Mouse (Mus musculus) brain, embryonic 18.5 days (tissue): ENCODE results near the gene Get4.

Experiments
- DNase-seq: peaks from one replicate; pipeline ENCODE4 v3.0.0-alpha.2; 2012; ENCODE audit warnings: low read depth, low spot score

Gene Get4

DNA sequence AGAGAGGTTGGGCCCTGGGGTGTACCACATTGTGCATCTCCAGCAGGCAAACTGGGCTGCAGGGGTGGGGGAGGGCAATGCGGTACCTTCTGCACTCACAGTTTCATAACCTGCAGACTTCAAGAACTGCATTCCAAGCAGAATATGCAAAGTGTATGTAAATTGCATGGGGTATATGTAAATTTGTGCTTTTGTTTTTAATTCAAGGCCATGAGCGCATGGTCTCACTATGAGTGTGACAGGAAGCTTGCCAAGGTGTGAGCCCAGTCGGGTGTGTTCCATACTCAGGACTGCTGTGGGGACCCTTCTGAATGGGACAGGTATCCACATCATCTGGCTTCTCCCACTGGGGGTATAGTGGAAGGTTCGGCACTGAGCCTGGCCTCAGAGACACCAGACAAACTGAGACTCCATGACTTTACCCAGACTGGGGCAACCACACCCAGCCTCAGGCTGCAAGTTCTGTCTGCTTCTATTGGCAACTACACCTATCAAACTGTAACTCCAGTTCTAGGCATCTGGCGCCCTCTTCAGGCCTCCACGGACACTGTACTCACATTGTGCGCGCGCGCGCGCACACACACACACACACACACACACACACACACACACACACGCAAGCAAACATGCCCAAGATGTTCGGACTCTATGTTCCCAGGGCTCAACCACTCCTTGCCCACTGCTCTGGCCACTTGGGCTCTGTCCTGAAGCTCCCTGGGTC is 31.5 kb downstream of the Get4 start:
- no peak for DNase-seq

GRCm38 (mm10) chr5:139285383-139286067 is 33.4 kb downstream of the Get4 start:
- DNase-seq, result no peak

GRCm38 (mm10) chr5:139286142-139286941 is 34.2 kb downstream of the Get4 start:
- DNase-seq, result no peak

DNA sequence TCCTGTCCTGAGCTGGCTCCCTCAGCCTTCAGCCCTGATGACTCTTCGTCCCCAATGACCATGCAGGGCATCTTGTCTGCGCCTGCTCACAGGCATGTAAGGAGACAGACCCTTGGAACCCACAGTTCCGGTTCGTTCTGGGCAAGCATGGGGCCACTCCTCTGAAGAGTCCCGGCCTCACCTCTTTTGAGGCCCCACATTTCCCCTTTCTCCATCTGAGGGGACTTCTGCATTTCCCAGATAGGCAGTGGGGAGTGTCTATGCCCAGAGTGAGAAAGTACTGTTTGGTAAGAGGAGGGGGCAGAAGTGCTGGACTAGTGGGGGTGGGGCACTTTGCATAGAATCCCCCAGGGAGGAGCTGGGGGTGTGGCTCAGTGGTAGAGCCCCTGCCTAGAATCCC is 35.0 kb downstream of the Get4 start:
- DNase-seq, result no peak

DNA sequence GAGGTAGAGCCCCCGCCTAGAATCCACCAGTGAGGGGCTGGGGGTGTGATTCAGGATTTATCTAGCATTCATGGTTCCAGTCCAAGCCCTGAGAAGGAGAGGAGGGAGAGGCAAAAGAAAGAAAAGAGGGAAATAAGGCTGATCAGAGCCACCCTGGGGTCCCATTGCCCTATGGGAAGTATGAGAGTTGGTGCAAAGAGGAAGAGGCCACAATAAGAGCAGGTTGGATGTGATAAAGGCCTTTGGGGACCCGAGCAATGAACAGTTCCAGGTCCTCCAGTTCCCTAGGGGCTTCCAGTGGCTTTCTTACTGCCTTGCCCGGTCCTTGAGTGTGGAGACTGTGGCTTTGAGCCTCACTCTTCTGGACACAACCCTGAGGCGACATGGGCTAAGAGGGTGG is 35.7 kb downstream of the Get4 start:
- DNase-seq, result no peak

GRCm38 (mm10) chr5:139288591-139288990 is 36.5 kb downstream of the Get4 start:
- DNase-seq, result no peak

GRCm38 (mm10) chr5:139290467-139291259 is 38.5 kb downstream of the Get4 start:
- DNase-seq, result no peak

DNA sequence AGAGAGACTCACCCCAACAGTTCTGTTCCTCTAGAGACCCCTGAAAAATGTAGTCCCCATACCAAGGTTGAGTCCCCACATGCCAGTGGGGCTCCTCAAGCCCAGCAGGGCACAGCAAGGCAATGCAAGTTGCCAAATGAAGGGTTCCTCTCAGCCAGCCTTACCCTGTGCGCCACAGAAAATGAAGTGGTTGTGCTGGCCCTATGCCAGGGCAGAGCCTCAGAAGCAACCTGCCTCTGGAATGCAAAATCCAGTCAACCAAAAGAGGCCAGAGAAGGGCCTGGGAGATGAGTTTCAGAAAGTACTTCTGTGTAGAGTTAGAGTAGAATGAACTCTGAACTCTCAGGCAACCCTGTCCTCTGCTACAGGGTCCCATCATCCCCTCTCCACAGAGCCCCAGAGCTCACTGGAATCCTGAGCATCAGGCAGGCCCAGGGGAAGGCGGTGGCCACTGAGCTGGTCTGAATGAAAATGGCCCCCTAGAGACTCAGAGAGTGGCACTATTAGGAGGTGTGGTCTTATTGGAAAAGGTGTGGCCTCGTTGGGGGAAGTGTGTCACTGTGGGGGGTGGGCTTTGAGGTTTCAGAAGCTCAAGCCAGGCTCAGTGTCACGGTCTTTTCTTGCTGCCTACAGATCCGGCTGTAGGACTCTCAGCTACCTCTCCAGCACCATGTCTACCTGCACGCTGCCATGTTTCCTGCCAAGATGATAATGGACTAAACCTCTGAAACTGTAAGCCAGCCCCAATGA is 39.9 kb downstream of the Get4 start:
- DNase-seq, result no peak

GRCm38 (mm10) chr5:139294089-139294488 is 42.0 kb downstream of the Get4 start:
- DNase-seq, result no peak

- no peak for DNase-seq
Measured at GRCm38 (mm10) chr5:139297092-139297491, 45.0 kb downstream of the Get4 start.

DNA sequence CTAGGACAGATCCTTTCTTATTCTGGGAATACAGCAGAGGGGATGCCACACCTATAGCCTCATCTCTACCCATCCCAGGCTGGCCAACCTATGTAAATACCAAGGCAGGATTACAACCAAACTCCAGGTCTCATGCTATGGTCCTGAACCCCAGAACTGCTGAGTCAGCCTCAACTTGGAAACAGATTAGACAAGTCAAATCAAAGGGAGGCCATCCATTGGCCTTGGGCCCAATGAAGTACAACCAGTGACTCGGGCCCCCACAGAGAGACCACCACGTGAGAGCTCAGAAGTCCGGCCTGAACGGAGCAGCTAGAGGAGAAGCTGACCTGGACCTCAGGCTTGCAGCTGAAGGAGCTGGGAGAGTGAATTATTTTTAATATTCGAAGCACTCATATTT is 45.6 kb downstream of the Get4 start:
- DNase-seq, result no peak

DNA sequence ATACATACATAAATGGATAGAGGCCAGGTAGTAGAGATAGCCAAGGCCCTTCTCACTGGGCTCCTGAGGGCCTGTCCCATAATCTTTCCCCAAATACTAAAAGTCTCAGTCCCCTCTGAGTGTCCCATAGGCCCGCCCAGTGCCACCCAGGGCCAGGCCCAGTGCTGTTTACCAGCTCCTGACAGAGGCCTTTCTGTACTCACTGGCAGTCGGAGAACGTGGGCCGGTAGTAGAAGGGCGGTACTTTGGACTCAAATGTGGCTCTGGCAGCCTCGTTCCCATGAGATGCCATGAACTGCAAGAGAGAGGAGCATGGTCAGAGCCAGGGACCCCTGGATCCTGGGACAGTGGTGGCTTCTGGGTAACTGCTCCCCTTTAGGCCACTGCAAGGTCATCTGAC is 50.0 kb downstream of the Get4 start:
- no peak for DNase-seq

GRCm38 (mm10) chr5:139303646-139304061 is 51.5 kb downstream of the Get4 start:
- no peak for DNase-seq

DNA sequence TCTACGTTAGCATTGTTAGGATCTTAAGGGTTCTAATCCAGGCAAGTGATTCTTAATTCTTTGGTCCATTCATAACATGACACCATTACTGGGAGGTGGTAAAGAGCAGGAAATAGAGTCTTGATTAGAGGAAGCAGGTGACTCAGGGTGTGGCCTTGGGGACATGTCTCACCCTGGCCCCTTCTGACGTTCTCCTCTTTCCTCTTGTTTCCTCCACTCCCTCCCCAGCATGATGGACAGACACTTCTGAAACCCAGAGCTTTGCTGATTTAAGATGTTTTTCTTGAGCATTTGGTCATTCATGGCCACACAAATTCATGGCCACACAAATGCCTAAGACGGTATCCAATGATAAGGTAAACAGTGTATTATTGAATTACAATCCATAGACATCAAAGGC is 57.8 kb downstream of the Get4 start:
- DNase-seq, result no peak

- DNase-seq, result no peak
Measured at GRCm38 (mm10) chr5:139310477-139310876, 58.4 kb downstream of the Get4 start.

DNA sequence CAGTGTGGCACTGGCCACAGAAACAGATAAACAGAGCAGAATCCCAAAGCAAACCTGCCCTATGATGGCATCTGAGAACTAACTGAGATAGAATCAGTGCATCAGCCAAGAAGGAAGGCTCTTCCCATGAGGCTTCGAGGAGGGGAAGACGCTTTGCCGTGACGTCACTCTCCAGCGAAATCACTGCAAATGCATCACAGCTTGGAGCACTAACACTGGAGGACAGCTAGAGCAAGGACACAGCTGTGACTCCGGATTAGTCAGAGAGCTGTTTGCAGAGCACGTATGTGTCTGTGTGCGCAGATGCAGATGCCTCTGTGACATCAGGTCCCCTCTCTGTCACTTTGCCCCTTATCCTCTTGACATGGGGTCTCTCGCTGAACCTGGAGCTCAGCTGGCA is 59.7 kb downstream of the Get4 start:
- DNase-seq, result no peak

DNA sequence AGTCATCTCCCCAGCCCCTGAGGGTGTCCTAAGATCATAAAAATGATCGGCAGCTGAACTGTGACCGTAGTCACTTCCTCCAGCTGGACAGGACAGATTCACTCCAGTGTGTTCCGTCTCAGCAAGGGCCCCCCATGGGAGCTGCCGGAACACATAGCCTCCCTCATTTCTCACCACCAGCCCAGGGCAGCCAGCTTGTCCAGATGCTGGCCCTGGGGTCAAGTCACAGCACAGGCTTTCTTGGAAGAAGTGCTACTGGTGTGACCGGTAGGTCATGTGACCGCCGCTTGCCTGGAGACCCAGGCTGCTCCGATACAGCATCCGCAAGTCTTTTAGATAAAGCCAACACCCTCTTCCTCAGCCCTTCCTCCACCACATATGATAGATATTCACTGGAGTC is 61.4 kb downstream of the Get4 start:
- no peak for DNase-seq

DNA sequence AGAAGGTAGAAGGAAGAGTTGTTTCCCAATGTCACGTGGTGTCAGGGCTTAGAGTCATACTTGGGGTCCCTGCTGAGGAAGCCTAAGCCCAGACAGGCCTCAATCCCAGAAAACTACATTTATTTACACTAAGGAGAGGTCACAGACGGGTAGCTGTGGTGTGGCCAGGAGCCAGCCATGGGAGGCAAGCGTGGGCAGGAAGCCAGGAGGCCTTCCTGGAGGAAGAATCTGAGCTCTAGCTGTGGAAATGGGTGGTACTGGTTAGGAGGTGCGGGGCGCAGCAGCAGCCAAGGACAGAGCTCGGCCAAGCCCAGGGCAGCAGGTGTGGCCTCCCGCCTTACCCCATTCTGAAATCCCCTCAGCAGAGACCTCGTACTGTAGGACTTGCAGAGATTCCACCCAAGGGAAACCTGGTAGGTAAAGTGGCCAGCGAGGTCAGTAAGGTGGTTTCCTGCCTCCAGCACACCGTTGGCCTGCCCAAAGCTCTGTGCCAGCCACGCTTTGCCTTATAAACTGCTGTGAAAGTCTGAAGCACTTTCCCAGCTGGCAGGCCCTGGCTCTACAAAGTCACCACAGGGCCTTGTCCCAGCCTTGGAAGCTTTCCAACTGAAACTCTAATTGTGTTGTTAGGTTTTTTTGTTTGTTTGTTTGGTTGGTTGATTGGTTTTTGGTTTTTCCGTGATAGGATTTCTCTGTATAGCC is 63.0 kb downstream of the Get4 start:
- no peak for DNase-seq

DNA sequence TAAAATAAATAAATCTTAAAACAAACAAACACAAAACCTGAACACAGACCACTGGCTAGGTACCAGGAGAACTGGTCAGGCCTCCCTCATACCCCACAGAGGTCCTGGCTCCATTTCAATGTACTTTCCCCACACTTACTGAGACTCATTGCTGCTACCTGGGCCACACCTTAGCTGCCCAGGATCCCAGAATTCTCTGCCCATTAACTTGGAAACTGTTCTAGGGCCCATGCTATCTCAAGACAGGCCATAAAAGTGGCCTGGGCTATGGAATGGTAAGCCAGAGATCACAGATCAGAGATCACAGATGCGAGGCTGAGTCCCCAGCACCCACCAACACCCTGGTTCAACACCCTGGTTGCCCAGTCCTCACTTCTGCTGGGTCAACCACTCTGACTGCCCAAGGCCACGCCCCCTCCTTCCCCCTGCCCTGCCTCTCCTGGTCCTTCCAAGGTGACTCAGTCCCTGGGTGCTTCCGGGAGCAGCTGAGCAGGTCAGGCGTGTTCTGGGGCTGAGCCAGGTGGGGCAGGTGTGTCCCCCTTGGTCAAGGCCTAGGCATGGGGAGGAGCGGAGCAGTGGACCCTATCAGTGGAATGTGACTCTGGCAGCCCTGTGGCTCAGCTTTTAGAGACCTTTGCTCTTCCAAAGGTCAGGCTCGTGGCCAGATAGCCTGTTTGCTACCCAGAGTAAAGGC is 65.0 kb downstream of the Get4 start:
- DNase-seq, result no peak
